Mouse (Mus musculus) bone marrow macrophage, adult 2 months (primary cell): ENCODE measurements around the gene Gm10234.

Experiments
- CTCF ChIP-seq: IDR thresholded peaks from 2 replicates; pipeline ENCODE4 v1.5.1; 2012; ENCODE audit warnings: low read depth, mild to moderate bottlenecking, low read length, moderate library complexity
- POLR2A ChIP-seq: IDR thresholded peaks from 2 replicates; pipeline ENCODE4 v1.6.1; 2012; ENCODE audit warnings: mild to moderate bottlenecking, low read depth, low read length, borderline replicate concordance

DNA sequence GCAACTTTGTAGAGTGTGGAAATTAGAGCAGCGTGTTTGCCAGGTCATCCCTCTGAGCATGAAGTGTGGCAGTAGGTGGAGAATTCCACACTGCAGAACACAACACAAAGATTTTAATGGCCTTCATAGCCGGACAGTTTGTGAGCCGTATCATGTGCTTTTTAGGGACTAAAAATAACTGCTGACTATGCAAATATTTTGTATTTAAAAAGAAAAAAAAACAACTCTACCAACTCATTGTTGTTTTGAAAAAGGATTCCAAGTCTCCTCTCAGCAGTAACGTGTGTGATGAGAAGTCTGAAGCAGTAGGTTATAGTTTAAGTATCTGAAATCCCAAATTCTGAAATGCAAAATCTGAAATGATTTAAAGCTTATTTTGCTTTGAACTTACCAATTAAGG lies 25.9 kb upstream of the Gm10234 start:
- TF ChIP-seq POLR2A (no peak), CTCF (no peak)
